Mouse (Mus musculus) cerebellum, adult 2 months (tissue): ENCODE results near the gene Hsf3.

Source experiments
- CTCF ChIP-seq: fragments of 200-500 bp; IDR thresholded peaks from 2 replicates; pipeline ENCODE4 v1.5.1; 2011; ENCODE audit warnings: low read depth, mild to moderate bottlenecking, control low read depth, low read length, moderate library complexity, borderline replicate concordance; ENCODE audit not compliant: insufficient read depth
- POLR2A ChIP-seq: fragments of 200-500 bp; IDR thresholded peaks from 2 replicates; pipeline ENCODE4 v1.6.1; 2011; ENCODE audit warnings: low read length, control low read depth, borderline replicate concordance; ENCODE audit not compliant: insufficient read depth

DNA sequence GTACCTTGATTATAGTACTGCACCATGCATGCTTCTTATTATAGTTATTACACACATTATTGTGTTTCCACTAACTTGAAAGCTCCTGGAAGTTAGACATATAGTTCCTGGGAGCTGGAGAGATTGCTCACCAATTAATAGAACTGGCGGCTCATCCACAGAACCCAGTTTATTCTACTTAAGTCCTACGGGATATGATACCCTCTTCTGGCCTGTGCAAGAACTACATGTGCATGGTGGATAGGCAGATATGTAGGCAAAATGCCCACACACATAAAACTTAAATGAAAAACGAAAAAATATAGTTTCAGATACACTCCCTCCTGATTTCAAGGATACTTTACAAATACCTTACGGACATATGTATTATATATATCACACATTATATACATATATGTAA is 126.3 kb downstream of the Hsf3 start:
- TF ChIP-seq POLR2A: no peak
- no peak for TF ChIP-seq CTCF
